ENCODE assay signal across 14 mouse cellular contexts in genomic region chr16:57473415-57474085, GRCm38 (mm10).
DNase-seq lines count a peak whose midpoint lies in the region; ATAC-seq lines count a peak whose summit lies in the region.
"Had no signal": no experiment of that assay in that cellular context is flagged by ENCODE, and none has a peak within 500 bp of the region (broad histone marks: within the 10 kb centered on the region; RNA-seq: fewer than 3 reads in every experiment).

No protein-coding gene starts in this region.

- H3K4me1 ChIP-seq in kidney, embryonic 16.5 days (ENCODE audit: insufficient read depth, low read length), result peaks cover 8% of the 10 kb centered on the region
- H3K4me1 ChIP-seq in limb, embryonic 12.5 days (replicated peaks), result peaks cover 11% of the 10 kb centered on the region

- no peaks in the 10 kb centered on the region for H3K36me3 ChIP-seq in kidney, embryonic 16.5 days (ENCODE audit: insufficient read depth, low read length)
- H3K36me3 ChIP-seq in limb, embryonic 12.5 days, result no peaks in the 10 kb centered on the region
- H3K36me3 ChIP-seq: liver, embryonic 13.5 days had no signal

- WGBS in kidney, embryonic 16.5 days, result 19% methylated on average over 10 of the region's 10 CpGs
- WGBS in limb, embryonic 12.5 days, result 37% methylated on average over 10 of the region's 10 CpGs

- no peak overlapping the region for H3K4me3 ChIP-seq in kidney, embryonic 16.5 days (ENCODE audit: low read length)
- H3K4me3 ChIP-seq in limb, embryonic 12.5 days (replicated peaks), result no peak overlapping the region
- H3K4me3 ChIP-seq: heart, embryonic 10.5 days; left cerebral cortex, adult 2 months; liver, embryonic 13.5 days had no signal

- peaks cover 6% of the 10 kb centered on the region; the same call in 1 of the 2 replicates for H3K9me3 ChIP-seq in kidney, embryonic 16.5 days (ENCODE audit: low read length)
- H3K9me3 ChIP-seq in limb, embryonic 12.5 days, result 0 out of 2 replicates have a peak, but pooled peaks cover 6% of the 10 kb centered on the region
- H3K9me3 ChIP-seq: heart, embryonic 10.5 days; liver, embryonic 13.5 days had no signal

- no peak overlapping the region for H3K9ac ChIP-seq in kidney, embryonic 16.5 days (replicated peaks; ENCODE audit: low read length)
- no peak overlapping the region for H3K9ac ChIP-seq in limb, embryonic 12.5 days (replicated peaks)
- H3K9ac ChIP-seq: liver, embryonic 13.5 days had no signal

- DNase-seq in kidney, postnatal 36 days, result no peak
- peak; percentile 68 for DNase-seq in ES-CJ7 (ENCODE audit: low read depth, low spot score)
- DNase-seq in ZHBTc4 (ENCODE audit: low read depth, low spot score), result peak; percentile 94
- no peak for DNase-seq in urinary bladder, postnatal 36 days (ENCODE audit: low spot score in 2 of 2)
- DNase-seq in spleen, postnatal 14 days (ENCODE audit: low spot score in 2 of 2), result no peak
- no peak for DNase-seq in spleen, adult 12 weeks (ENCODE audit: low spot score)
- DNase-seq: adrenal gland, adult 2 months; cerebellum, adult 8-10 months; heart, postnatal 36 days; liver, embryonic 13.5 days had no signal

- peak overlapping the region; percentile 4; the same call in 1 of the 2 replicates for H3K4me2 ChIP-seq in kidney, embryonic 16.5 days (replicated peaks; ENCODE audit: low read depth, low read length)
- no peak overlapping the region for H3K4me2 ChIP-seq in limb, embryonic 12.5 days
- H3K4me2 ChIP-seq: liver, embryonic 13.5 days had no signal

- peak; percentile 83; the same call in 1 of the 2 replicates for ATAC-seq in kidney, embryonic 16.5 days (ENCODE audit: low FRiP score, low TSS enrichment)
- ATAC-seq in limb, embryonic 12.5 days (ENCODE audit: insufficient number of reproducible peaks, insufficient read depth, low FRiP score, low TSS enrichment, low read depth), result 0 out of 2 replicates have a peak, but pooled peaks have one; percentile 31

- H3K27me3 ChIP-seq in kidney, embryonic 16.5 days (ENCODE audit: insufficient read depth, low read length), result no peaks in the 10 kb centered on the region
- no peaks in the 10 kb centered on the region for H3K27me3 ChIP-seq in limb, embryonic 12.5 days
- H3K27me3 ChIP-seq: liver, embryonic 13.5 days had no signal

- H3K27ac ChIP-seq in kidney, embryonic 16.5 days (ENCODE audit: low read length), result no peak overlapping the region
- H3K27ac ChIP-seq in limb, embryonic 12.5 days, result no peak overlapping the region
- H3K27ac ChIP-seq: heart, embryonic 10.5 days; left cerebral cortex, adult 2 months; liver, embryonic 13.5 days had no signal

Comparison
In these comparisons a context has a peak if more than half of its experiments do, and no peak if none do; other contexts are left out.
1. DNase-seq: peak in ES-CJ7 (single experiment) and ZHBTc4 (single experiment); none in kidney, postnatal 36 days (0 of 2), urinary bladder, postnatal 36 days (0 of 2), spleen, postnatal 14 days (0 of 2) and spleen, adult 12 weeks (single experiment).